Mouse (Mus musculus) brain, embryonic 14.5 days (tissue): ENCODE results near the gene Cd3eap.

Experiments used
- CTCF ChIP-seq: fragments of 200-500 bp; IDR thresholded peaks from 2 replicates; pipeline ENCODE4 v1.5.1; 2012; ENCODE audit warnings: inconsistent platforms, mild to moderate bottlenecking, moderate library complexity, borderline replicate concordance; ENCODE audit not compliant: insufficient read depth, insufficient read length; ENCODE audit errors: extremely low read depth
- POLR2A ChIP-seq: fragments of 200-500 bp; IDR thresholded peaks from 2 replicates; pipeline ENCODE4 v1.6.1; 2012; ENCODE audit warnings: mild to moderate bottlenecking, inconsistent platforms, borderline replicate concordance; ENCODE audit not compliant: poor library complexity, insufficient read depth, insufficient read length, severe bottlenecking; ENCODE audit errors: extremely low read depth

- TF ChIP-seq POLR2A, result no peak
- TF ChIP-seq CTCF, result no peak
Observed at GRCm38 (mm10) chr7:19327128-19327527, 32.2 kb downstream of the Cd3eap start.
